Mouse (Mus musculus): ENCODE results near the gene Pdzrn3. TPM values are rescaled to one million over a fixed set of nuclear protein-coding genes. Genes with fewer than 3 reads are reported as not detected.

Pdzrn3 gene
- polyA plus RNA-seq, 1 experiment from 2014 or later: 8.9 TPM

DNA sequence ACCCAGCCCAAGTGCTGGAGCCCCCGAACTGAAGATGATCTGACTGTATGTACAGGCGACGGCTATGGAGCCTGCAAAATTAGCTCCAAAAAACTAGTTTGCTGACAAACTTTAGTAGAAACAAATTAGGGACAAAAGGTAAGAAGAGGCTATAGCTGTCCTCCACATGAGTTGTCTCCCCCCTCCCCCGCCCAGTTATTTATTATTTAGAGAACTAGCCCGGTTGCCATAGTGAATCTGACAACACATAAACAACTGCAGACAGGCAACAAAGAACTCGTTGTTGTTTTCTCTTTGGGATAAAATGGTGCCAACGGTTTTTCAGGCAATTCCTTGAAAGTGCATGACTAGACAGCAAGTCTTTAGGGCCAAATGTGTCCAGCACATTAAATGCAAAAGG, 7.3 kb upstream of the Pdzrn3 start:
- 77% methylated on average over 7 of the region's 7 CpGs for WGBS
- Histone ChIP-seq H3K27me3 (ENCODE audit: insufficient read depth, poor library complexity, severe bottlenecking) (no peaks in the 10 kb centered on the region), H3K4me3 (no peak overlapping the region), H3K4me1 (peaks cover 6% of the 10 kb centered on the region), H3K36me3 (no peaks in the 10 kb centered on the region), H3K27ac (no peak overlapping the region), H3K9me3 (no peaks in the 10 kb centered on the region)
- DNase-seq (ENCODE audit: low spot score): no peak

DNA sequence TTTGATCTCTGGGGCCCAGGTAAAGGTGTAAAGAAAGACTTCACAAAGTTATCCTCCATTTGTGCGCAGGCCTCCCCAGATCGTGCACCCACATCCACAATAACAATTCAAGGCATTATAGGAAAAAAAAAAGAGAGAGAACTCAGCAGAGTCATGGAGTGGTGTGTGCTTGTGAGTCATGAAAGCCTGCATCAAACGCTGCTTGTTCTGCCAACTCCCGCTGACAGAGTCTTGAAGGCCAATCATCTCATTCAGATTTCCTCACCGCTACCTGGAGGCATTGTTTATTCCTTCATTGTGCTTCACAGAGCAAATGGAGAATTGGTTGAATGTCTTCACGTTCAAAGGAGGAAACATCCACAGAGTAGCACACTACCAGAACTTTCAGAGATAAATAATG, 6.8 kb upstream of the Pdzrn3 start:
- no peak for DNase-seq (ENCODE audit: low spot score)
- H3K4me3 ChIP-seq: no peak overlapping the region
- H3K27ac ChIP-seq: no peak overlapping the region
- no peaks in the 10 kb centered on the region for H3K9me3 ChIP-seq
- WGBS: 76% methylated on average over 6 of the region's 6 CpGs
- no peaks in the 10 kb centered on the region for H3K36me3 ChIP-seq
- H3K27me3 ChIP-seq (ENCODE audit: insufficient read depth, poor library complexity, severe bottlenecking): no peaks in the 10 kb centered on the region
- H3K4me1 ChIP-seq: peaks cover 6% of the 10 kb centered on the region

DNA sequence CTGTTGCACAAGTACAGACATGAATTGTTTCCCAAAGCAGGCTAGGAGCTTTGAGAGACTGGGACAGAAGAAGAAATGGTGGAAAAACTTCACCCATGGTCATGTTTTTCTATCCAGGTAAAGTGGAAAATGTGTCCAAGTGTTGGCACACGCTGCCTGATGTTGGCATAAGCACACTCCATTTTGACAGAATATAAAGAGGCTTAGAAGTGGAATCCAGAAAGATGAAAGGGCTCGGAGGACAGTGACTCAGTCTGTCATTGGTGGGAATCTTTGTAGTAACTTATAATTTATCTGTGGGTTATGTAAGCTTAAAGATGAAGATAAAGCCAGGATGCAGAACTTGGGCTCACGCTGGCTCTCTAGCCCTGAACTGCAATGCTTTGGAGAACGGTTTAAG, 5.2 kb upstream of the Pdzrn3 start:
- peak; percentile 19 for DNase-seq (ENCODE audit: low spot score)
- Histone ChIP-seq H3K4me3 (no peak overlapping the region), H3K9me3 (no peaks in the 10 kb centered on the region), H3K27ac (no peak overlapping the region), H3K27me3 (ENCODE audit: insufficient read depth, poor library complexity, severe bottlenecking) (no peaks in the 10 kb centered on the region), H3K4me1 (peaks cover 6% of the 10 kb centered on the region), H3K36me3 (no peaks in the 10 kb centered on the region)
- WGBS: 85% methylated on average over 4 of the region's 4 CpGs

DNA sequence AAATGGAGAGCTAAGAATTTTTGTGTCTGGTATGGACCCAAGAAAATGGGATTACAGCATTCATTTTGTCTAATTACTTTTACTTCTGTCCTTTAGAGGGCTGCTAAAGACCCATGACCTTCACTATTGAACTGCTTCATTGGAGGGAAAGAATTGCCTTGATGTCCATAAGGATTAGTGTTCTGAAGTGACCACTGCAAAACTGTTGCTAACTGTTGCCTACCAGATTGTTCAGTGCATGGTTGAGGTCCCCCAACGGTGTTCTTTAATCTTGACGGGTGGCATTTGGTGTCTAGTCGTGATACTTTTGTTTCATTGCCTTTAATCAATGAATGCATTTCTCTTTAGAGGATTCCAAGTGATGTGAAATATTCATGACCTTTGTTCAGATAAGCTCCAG, 1.8 kb upstream of the Pdzrn3 start:
- Histone ChIP-seq H3K4me3 (no peak overlapping the region), H3K36me3 (no peaks in the 10 kb centered on the region), H3K27ac (no peak overlapping the region), H3K9me3 (no peaks in the 10 kb centered on the region), H3K27me3 (ENCODE audit: insufficient read depth, poor library complexity, severe bottlenecking) (no peaks in the 10 kb centered on the region), H3K4me1 (peaks cover 18% of the 10 kb centered on the region)
- 66% methylated on average over 3 of the region's 3 CpGs for WGBS
- no peak for DNase-seq (ENCODE audit: low spot score)

DNA sequence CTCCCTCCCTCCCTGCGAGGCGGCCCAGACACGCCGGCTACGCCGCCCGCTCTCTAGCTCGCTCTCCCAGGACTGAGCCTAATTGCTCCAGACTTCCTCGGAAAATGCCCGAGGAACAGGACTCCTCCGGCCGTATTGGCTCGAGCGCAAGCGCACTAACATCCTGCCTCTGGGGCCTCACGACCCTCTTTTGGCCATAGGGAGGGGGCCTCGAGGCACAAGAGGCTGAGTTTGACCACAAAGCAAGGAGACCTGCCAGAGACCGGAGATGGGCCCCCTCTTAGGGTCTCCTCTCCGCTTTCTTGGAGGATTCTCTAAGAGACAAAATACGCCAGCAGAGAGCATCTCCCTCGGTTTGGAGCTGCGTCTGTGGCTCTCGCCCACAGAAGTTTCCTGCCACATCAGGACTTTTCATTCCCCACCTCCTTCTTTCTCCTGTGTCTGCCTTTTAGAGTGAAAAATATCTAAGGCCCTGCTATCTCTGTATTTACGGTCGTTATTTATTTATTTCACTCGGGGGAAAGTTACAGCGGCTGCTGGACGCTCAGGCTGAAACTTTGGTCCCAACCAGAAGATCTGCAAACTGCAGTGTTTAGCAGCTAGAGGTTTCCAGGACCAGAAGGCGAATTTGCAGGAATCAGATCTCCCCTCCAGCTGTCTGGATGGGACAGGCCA, 375 bp upstream of the Pdzrn3 start:
- Histone ChIP-seq H3K4me3 (peak overlapping the region; percentile 78), H3K9me3 (no peaks in the 10 kb centered on the region), H3K36me3 (no peaks in the 10 kb centered on the region), H3K27ac (peak overlapping the region; percentile 96), H3K4me1 (peaks cover 33% of the 10 kb centered on the region), H3K27me3 (ENCODE audit: insufficient read depth, poor library complexity, severe bottlenecking) (no peaks in the 10 kb centered on the region)
- peak; percentile 90 for DNase-seq (ENCODE audit: low spot score)
- WGBS: 0% methylated on average over 21 of the region's 29 CpGs

DNA sequence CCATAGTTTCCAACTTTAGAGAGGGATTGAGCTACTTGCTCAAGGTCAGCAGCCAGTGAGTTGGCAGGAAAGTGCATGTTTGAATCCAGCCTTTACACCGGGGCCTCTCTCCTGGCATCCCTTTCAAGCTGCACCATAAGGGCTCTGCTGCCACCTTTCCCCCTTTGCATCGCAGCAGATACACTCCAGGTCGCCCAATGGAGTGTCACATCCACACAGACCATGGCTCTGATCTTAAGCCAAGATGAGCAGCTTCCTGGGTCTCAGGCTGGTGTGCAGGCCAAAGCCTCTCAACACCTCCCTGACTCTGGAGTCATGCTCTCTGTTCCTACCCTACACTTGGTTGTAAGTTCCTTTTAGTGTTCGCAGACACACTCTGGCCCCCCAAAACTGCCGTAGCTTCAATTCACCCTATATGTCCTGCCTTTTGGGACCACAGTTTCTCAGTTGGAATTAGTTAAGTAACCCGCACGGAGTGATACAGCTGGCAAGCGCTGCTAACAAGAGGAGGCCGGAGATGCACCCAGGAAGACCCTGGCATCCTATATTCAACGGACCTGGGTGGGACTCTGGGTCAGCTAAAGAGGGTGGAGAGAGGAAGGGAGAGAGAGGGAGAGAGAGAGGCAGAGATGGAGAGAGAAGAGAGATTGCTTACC, 1.1 kb downstream of the Pdzrn3 start:
- Histone ChIP-seq H3K27ac (peak overlapping the region; percentile 96), H3K4me1 (peaks cover 37% of the 10 kb centered on the region), H3K4me3 (peak overlapping the region; percentile 78), H3K27me3 (ENCODE audit: insufficient read depth, poor library complexity, severe bottlenecking) (no peaks in the 10 kb centered on the region), H3K9me3 (no peaks in the 10 kb centered on the region), H3K36me3 (0 out of 2 replicates have a peak, but pooled peaks cover 3% of the 10 kb centered on the region)
- DNase-seq (ENCODE audit: low spot score): no peak
- 1% methylated on average over 10 of the region's 10 CpGs for WGBS

DNA sequence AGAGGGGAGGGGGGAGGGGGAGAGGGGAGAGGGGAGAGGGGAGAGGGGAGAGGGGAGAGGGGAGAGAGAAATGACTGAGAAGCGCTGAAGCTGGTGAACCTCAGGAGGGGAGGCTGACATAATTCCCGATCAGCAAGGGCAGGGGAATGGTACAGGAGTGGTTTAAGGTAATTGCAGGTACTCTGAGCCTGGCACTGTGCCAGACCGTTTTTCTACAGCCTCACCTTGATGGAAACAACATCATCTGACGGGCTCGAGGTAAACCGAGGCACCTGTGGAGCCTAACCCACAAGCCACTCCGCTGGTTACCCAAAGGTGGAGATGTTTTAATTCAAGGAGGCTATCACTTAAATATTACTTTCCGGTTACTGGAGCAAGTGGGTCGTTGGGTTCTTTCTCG, 1.6 kb downstream of the Pdzrn3 start:
- Histone ChIP-seq H3K36me3 (0 out of 2 replicates have a peak, but pooled peaks cover 3% of the 10 kb centered on the region), H3K27me3 (ENCODE audit: insufficient read depth, poor library complexity, severe bottlenecking) (no peaks in the 10 kb centered on the region), H3K27ac (peak overlapping the region; percentile 96), H3K4me1 (peaks cover 38% of the 10 kb centered on the region), H3K4me3 (peak overlapping the region; percentile 78), H3K9me3 (no peaks in the 10 kb centered on the region)
- no peak for DNase-seq (ENCODE audit: low spot score)
- WGBS: 29% methylated on average over 10 of the region's 10 CpGs

DNA sequence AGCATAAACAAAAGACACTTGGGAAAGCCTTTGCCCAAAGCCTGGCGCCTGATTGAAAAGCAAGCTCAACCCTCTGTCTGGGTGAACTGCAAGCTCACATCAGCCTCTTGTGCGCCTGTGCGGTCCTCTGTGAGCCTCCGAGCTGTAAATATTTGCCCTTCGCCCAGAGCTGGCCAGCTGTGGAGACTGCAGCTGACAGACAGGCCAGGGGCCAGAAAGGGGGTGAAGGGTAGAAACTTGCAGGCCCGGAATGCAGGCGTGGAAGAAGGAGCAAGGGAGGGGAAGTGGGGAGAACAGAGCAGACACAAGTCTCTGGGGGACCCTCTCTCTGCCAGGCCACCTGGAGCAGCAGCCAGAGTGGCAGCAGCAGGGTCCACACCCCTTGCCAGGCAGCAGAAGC, 3.0 kb downstream of the Pdzrn3 start:
- H3K9me3 ChIP-seq: no peaks in the 10 kb centered on the region
- 0 out of 2 replicates have a peak, but pooled peaks cover 3% of the 10 kb centered on the region for H3K36me3 ChIP-seq
- DNase-seq (ENCODE audit: low spot score): peak; percentile 88
- WGBS: 8% methylated on average over 7 of the region's 7 CpGs
- no peaks in the 10 kb centered on the region for H3K27me3 ChIP-seq (ENCODE audit: insufficient read depth, poor library complexity, severe bottlenecking)
- peak overlapping the region; percentile 96 for H3K27ac ChIP-seq
- H3K4me3 ChIP-seq: peak overlapping the region; percentile 78
- H3K4me1 ChIP-seq: peaks cover 41% of the 10 kb centered on the region

DNA sequence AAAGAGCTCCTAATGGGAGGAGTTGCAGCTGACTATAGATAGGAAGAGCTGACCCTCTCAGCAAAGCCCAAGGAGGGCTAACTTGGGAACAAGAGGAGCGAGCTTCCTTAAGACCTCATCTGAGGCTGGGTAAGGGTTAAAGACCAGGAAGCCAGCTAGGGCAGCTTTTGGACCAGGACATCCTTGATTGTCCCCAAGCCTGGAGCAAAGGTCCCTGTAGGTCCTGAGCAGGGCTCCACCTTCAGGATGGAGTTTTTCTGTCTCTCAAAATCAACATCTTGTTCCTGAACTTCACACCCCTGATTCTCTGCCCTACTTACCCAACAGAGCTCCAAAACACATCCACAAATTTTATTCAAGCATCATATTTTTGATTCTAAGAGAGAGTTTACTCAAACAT, 3.5 kb downstream of the Pdzrn3 start:
- no peak for DNase-seq (ENCODE audit: low spot score)
- 33% methylated on average over 1 of the region's 1 CpGs for WGBS
- Histone ChIP-seq H3K4me1 (peaks cover 44% of the 10 kb centered on the region), H3K36me3 (0 out of 2 replicates have a peak, but pooled peaks cover 3% of the 10 kb centered on the region), H3K27me3 (ENCODE audit: insufficient read depth, poor library complexity, severe bottlenecking) (no peaks in the 10 kb centered on the region), H3K27ac (peak overlapping the region; percentile 96), H3K4me3 (peak overlapping the region; percentile 78), H3K9me3 (no peaks in the 10 kb centered on the region)

DNA sequence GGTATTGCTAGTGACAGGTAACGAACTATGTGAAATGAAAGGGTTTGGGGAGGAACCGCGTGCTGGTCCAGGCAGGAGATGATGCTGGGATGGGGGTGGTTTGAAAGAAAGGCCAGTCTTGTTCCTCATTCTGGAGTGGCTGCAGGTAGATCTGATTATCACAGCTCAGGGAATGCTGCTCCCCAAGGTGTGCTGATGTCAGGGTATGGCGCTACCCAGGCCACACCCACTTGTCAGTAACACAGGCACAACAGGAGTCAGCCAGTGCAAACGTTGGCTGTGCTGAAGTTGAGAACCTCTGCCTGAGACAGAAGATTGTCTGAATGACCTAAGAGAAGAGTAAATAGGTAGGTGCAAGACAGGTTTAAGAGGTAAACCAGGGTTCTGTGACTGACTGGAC, 4.7 kb downstream of the Pdzrn3 start:
- H3K27ac ChIP-seq: no peak overlapping the region
- H3K9me3 ChIP-seq: no peaks in the 10 kb centered on the region
- peaks cover 54% of the 10 kb centered on the region for H3K4me1 ChIP-seq
- no peak for DNase-seq (ENCODE audit: low spot score)
- H3K36me3 ChIP-seq: 0 out of 2 replicates have a peak, but pooled peaks cover 3% of the 10 kb centered on the region
- WGBS: 73% methylated on average over 5 of the region's 5 CpGs
- no peaks in the 10 kb centered on the region for H3K27me3 ChIP-seq (ENCODE audit: insufficient read depth, poor library complexity, severe bottlenecking)
- no peak overlapping the region for H3K4me3 ChIP-seq

DNA sequence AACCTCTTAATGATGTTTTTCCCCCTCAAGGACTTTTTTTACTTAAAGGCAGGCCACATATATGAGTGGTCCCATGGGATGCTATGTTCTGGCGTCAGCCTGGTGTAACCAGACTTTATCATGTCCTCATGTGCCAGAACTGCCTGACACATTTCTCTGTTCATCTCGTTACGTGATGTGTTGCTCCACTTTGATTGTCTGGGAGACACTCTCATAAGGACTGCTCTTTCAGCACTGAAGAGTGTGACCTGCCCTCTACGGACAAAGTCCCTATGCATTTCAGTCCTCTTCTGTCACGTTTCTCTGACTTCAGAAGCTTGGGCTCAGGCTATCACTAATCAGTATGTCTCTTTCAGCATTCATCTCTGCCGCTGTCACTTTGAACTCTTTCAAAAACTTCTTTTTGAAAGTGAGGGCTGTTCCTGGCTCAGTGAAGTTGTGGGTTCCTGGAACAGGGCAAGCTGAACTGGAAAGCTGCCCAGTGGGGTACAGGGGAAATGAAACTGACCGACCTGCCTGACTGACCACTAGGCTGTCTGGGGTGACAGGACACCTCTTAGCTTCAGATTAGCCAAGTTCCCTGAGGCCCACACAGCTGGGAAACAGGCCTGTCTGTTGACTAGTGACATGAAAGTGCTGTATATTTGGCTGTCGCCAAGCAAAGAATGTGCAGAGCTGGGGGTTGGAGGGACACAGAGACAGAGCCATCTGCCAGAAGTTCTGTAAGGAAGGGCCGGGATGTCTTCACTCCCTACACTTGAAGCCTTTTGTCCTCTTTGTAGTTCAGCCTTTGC, 10.7 kb downstream of the Pdzrn3 start:
- peak overlapping the region; percentile 83 for H3K27ac ChIP-seq
- no peaks in the 10 kb centered on the region for H3K9me3 ChIP-seq
- peak; percentile 87 for DNase-seq (ENCODE audit: low spot score)
- H3K4me1 ChIP-seq: peaks cover 71% of the 10 kb centered on the region
- H3K27me3 ChIP-seq (ENCODE audit: insufficient read depth, poor library complexity, severe bottlenecking): no peaks in the 10 kb centered on the region
- H3K36me3 ChIP-seq: no peaks in the 10 kb centered on the region
- 31% methylated on average over 9 of the region's 9 CpGs for WGBS
- H3K4me3 ChIP-seq: no peak overlapping the region

DNA sequence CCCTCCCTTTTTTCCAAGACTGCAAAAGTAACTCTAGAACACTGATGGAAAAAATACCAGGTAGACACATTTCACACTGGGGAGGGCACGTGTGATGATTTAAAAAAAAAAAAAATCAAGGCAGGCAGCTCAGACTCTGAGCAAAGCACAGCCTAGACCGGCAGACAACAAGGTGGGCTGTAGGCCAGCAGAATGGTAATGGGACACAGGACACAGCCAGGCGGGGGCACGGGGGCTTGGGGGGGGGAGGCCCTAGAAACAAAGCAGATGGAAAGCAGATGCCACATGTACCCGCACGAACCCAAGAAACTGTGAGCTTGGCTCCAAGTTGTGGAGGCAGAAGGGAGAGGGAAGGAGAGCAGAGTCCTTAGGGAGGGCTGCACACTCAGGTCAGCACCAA, 11.9 kb downstream of the Pdzrn3 start:
- Histone ChIP-seq H3K27ac (peak overlapping the region; percentile 83), H3K4me1 (peaks cover 78% of the 10 kb centered on the region)

DNA sequence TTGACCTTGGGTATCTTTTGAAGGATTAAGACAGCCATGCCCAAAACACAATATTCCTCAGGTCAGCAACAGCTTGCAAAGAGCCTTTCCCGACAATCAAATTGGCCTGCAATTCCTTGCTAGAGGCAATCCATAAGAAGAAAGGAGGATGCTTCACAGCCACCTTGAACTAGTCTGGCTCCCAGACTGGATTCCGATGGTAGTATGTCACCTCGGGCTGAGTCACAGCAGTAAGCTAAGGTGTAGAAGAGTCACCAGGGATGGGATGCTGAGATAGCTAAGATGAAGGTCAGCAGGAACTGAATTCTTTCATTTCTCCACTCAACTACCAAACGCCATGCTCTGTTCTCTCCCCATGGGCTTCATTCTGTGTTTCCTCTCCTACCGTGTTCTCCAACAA, 13.8 kb downstream of the Pdzrn3 start:
- H3K27me3 ChIP-seq (ENCODE audit: insufficient read depth, poor library complexity, severe bottlenecking): no peaks in the 10 kb centered on the region
- no peak for DNase-seq (ENCODE audit: low spot score)
- peaks cover 85% of the 10 kb centered on the region for H3K4me1 ChIP-seq
- peaks cover 6% of the 10 kb centered on the region for H3K36me3 ChIP-seq
- H3K27ac ChIP-seq: no peak overlapping the region
- WGBS: 72% methylated on average over 5 of the region's 5 CpGs
- no peak overlapping the region for H3K4me3 ChIP-seq
- no peaks in the 10 kb centered on the region for H3K9me3 ChIP-seq

More for the DNA sequence above, 11.9 kb downstream of the Pdzrn3 start:
- no peak for DNase-seq (ENCODE audit: low spot score)
- H3K9me3 ChIP-seq: no peaks in the 10 kb centered on the region
- peaks cover 6% of the 10 kb centered on the region for H3K36me3 ChIP-seq
- 84% methylated on average over 6 of the region's 6 CpGs for WGBS
- H3K4me3 ChIP-seq: no peak overlapping the region
- H3K27me3 ChIP-seq (ENCODE audit: insufficient read depth, poor library complexity, severe bottlenecking): no peaks in the 10 kb centered on the region

Measured in heart, embryonic 10.5 days (tissue).